Mouse (Mus musculus) small intestine, adult 2 months (tissue): ENCODE data around the gene 5430419D17Rik. TPM values are rescaled to one million over a fixed set of nuclear protein-coding genes. Genes with fewer than 3 reads are reported as not detected.

Source experiments
- H3K27ac ChIP-seq: fragments of 200-500 bp; 2 replicates; pipeline ENCODE4 v1.5.1; 2012; ENCODE audit warnings: low read depth, low read length, control low read depth, inconsistent platforms; ENCODE audit not compliant: insufficient read depth
- H3K27me3 ChIP-seq: fragments of 200-500 bp; 2 replicates; pipeline ENCODE4 v1.6.1; 2012; ENCODE audit warnings: mild to moderate bottlenecking, moderate library complexity, low read length, inconsistent platforms; ENCODE audit not compliant: control insufficient read depth, insufficient read depth
- H3K36me3 ChIP-seq: fragments of 200-500 bp; 2 replicates; pipeline ENCODE4 v1.6.1; 2012; ENCODE audit warnings: mild to moderate bottlenecking, low read length, control low read depth, inconsistent platforms; ENCODE audit not compliant: control insufficient read depth, insufficient read depth
- H3K4me1 ChIP-seq: fragments of 200-500 bp; 2 replicates; pipeline ENCODE4 v1.6.1; 2012; ENCODE audit warnings: low read length, inconsistent platforms, mixed read lengths; ENCODE audit not compliant: control insufficient read depth, insufficient read depth, insufficient read length
- H3K4me3 ChIP-seq: fragments of 200-500 bp; 2 replicates; pipeline ENCODE4 v1.5.1; 2012; ENCODE audit warnings: low read depth, mild to moderate bottlenecking, control low read depth, inconsistent platforms, low read length, moderate library complexity
- CTCF ChIP-seq: fragments of 200-500 bp; IDR thresholded peaks from 2 replicates; pipeline ENCODE4 v1.5.1; 2012; ENCODE audit warnings: low read depth, mild to moderate bottlenecking, control low read depth, inconsistent platforms, low read length, moderate library complexity, mixed read lengths; ENCODE audit not compliant: insufficient replicate concordance, insufficient read length; ENCODE audit errors: extremely low read depth
- POLR2A ChIP-seq: fragments of 200-500 bp; IDR thresholded peaks from 2 replicates; pipeline ENCODE4 v1.6.1; 2012; ENCODE audit warnings: low read depth, mild to moderate bottlenecking, control low read depth, inconsistent platforms, low read length, moderate library complexity
- WGBS: fragments of 180-500 bp; shearing (Covaris S2); methylation state at CpG from one replicate; pipeline ENCODE4 v1.1.7; 2018; 5-methylcytosine and 5-hydroxymethylcytosine counted together
- polyA plus RNA-seq: library from polyadenylated mRNA; depleted of rRNA; stranded (reverse); fragments of >200 nt; gene quantifications from 2 replicates; pipeline ENCODE4 v1.2.3, GENCODE M21; 2012

The 5430419D17Rik gene
- polyA plus RNA-seq, 1 experiment = not detected

DNA sequence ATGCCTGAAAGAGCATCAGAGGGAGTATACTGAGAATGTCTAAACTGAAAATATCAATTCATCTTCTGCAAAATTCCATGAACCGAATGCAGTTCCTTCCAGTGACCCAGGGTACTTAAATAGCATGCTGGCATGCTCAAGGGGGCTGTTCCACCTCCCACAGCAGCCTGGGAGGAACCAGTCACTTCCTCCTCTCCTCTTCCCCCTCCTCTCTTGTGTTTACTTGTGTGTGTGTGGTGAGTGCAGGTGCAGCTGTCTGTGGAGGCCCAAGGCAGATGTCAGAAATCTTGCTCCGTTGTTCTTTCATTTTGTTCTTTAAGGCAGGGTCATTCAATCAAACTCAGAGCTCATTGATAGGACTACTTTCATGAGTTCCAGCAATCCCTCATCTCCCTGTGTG, 5.1 kb upstream of the 5430419D17Rik start:
- no peaks in the 10 kb centered on the region for H3K27me3 ChIP-seq
- no peaks in the 10 kb centered on the region for H3K4me1 ChIP-seq
- H3K4me3 ChIP-seq = no peak overlapping the region
- no peak overlapping the region for H3K27ac ChIP-seq
- TF ChIP-seq CTCF (no peak), POLR2A (no peak)
- 17% methylated on average over 2 of the region's 2 CpGs for WGBS
- no peaks in the 10 kb centered on the region for H3K36me3 ChIP-seq

DNA sequence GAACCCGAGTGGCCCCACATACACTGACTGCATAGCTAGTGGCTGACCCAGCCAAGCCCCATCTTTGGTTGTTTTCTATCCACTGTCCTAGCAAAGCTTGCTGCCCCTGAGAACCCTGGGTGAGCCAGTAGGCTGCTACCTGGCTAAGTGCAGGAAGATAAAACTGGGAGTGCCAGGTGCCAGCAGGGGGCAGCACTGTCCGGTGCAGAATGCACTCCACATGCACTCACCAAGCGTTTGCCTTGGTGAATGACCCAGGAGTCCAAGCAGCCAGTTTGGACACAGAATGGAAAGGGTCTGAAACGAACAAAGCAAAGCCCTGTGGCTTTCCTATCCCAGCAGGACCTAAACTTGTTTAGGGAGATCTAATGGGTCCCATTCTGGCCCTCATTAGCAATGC, 8.5 kb downstream of the 5430419D17Rik start:
- Histone ChIP-seq H3K27ac (no peak overlapping the region), H3K36me3 (no peaks in the 10 kb centered on the region), H3K4me1 (no peaks in the 10 kb centered on the region), H3K4me3 (no peak overlapping the region), H3K27me3 (no peaks in the 10 kb centered on the region)
- TF ChIP-seq POLR2A = no peak
- TF ChIP-seq CTCF = peak; percentile 65; the same call in 1 of the 2 replicates
- WGBS = 30% methylated on average over 4 of the region's 4 CpGs

GRCm38 (mm10) chr7:131184339-131184738, 10.1 kb downstream of the 5430419D17Rik start:
- 57% methylated on average over 8 of the region's 8 CpGs for WGBS
- Histone ChIP-seq H3K36me3 (no peaks in the 10 kb centered on the region), H3K27ac (no peak overlapping the region), H3K4me3 (no peak overlapping the region), H3K27me3 (no peaks in the 10 kb centered on the region), H3K4me1 (no peaks in the 10 kb centered on the region)
- no peak for TF ChIP-seq CTCF
- TF ChIP-seq POLR2A = no peak

DNA sequence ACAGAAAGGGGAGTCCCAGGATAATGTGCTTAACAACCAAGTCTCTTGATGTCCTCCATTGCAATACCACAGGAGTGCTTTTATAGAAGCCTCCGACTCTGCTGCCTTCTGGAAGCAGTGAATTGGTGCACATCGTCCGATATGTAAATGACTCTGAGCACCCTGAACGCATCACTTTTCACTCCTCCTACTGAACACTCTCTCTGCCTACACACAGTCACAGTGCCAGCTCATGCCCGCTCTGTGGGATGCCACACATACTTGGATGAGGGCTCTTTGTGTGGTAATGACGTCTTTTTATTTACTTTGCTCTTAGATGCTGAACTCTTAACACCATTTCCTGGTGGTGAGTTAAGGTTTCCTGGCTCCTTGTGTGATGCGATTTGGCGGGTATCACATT, 12.8 kb downstream of the 5430419D17Rik start:
- H3K27ac ChIP-seq = no peak overlapping the region
- H3K27me3 ChIP-seq = no peaks in the 10 kb centered on the region
- TF ChIP-seq POLR2A (no peak), CTCF (no peak)
- no peaks in the 10 kb centered on the region for H3K4me1 ChIP-seq
- H3K4me3 ChIP-seq = no peak overlapping the region
- WGBS = 54% methylated on average over 8 of the region's 8 CpGs
- H3K36me3 ChIP-seq = no peaks in the 10 kb centered on the region

- no peaks in the 10 kb centered on the region for H3K36me3 ChIP-seq
- TF ChIP-seq POLR2A (no peak), CTCF (no peak)
- whole genome bisulfite sequencing = 95% methylated on average over 14 of the region's 14 CpGs
These were observed 13.8 kb downstream of the 5430419D17Rik start for GRCm38 (mm10) chr7:131187996-131188395.

DNA sequence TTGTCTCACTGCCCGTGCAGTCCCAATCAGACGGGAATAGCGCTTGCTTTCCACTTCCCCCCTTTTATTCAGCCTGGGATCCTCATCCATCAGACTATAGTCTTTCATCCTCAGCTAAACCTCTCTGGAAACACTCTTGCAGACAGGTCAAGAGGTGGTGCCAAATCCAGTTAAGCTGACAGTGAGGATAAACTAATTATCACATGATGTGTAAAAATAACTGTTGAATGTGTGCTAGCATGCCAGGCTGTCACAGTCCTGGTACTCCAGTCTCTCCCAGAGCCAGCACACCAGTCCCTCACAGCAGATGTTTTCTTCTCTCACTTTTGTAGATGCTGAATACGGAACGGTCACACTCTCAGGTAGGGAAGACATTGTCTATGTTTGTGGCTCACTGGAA, 48.9 kb downstream of the 5430419D17Rik start:
- 70% methylated on average over 5 of the region's 5 CpGs for WGBS
- no peak overlapping the region for H3K27ac ChIP-seq
- no peaks in the 10 kb centered on the region for H3K27me3 ChIP-seq
- no peaks in the 10 kb centered on the region for H3K36me3 ChIP-seq
- TF ChIP-seq POLR2A (no peak), CTCF (no peak)
- H3K4me3 ChIP-seq = no peak overlapping the region
- no peaks in the 10 kb centered on the region for H3K4me1 ChIP-seq

More at GRCm38 (mm10) chr7:131187996-131188395, 13.8 kb downstream of the 5430419D17Rik start:
- Histone ChIP-seq H3K27me3 (no peaks in the 10 kb centered on the region), H3K4me3 (no peak overlapping the region), H3K4me1 (no peaks in the 10 kb centered on the region), H3K27ac (no peak overlapping the region)

GRCm38 (mm10) chr7:131236091-131236490, 61.9 kb downstream of the 5430419D17Rik start:
- no peak overlapping the region for H3K27ac ChIP-seq
- TF ChIP-seq CTCF (no peak), POLR2A (no peak)
- no peaks in the 10 kb centered on the region; the same call in 1 of the 2 replicates for H3K27me3 ChIP-seq
- H3K4me1 ChIP-seq = no peaks in the 10 kb centered on the region
- no peaks in the 10 kb centered on the region for H3K36me3 ChIP-seq
- H3K4me3 ChIP-seq = no peak overlapping the region

DNA sequence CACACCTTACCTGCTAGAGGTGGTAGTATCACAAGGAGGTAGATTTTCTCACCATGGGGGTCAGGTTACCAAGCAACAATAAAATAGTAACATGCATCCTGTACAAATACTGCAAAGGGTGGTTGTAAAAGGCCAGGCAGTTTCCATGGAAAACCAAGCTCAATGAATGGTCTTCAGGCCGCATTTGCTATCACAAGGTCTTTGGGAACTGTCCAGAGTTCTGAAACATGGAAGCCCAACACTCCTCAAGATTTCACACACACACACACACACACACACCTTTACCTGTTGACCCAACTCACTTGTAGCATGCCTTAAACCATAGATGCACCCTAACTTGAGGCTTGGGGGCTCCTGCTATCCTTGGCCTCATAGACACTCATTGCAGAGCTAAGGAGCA, 70.8 kb downstream of the 5430419D17Rik start:
- H3K27me3 ChIP-seq = no peaks in the 10 kb centered on the region
- TF ChIP-seq CTCF (no peak), POLR2A (no peak)
- no peaks in the 10 kb centered on the region for H3K4me1 ChIP-seq
- H3K27ac ChIP-seq = no peak overlapping the region
- H3K4me3 ChIP-seq = no peak overlapping the region
- H3K36me3 ChIP-seq = no peaks in the 10 kb centered on the region
- 15% methylated on average over 1 of the region's 1 CpGs for WGBS
